Mouse (Mus musculus) heart, embryonic 15.5 days (tissue): ENCODE measurements around the gene Nxt2. TPM values are rescaled to one million over a fixed set of nuclear protein-coding genes. Genes with fewer than 3 reads are reported as not detected.
A peak's percentile ranks its signal among the peaks of the same experiment; 100 is the strongest.

ENCODE experiments used
- ATAC-seq: fragments of 200-750 bp; cut with Nextera tagmentation; replicated peaks from 2 replicates; pipeline ENCODE4 v1.8.0; 2017; ENCODE audit warnings: low read depth, moderate TSS enrichment; ENCODE audit not compliant: insufficient number of reproducible peaks, insufficient read depth, low FRiP score
- H3K27ac ChIP-seq: fragments of 300-500 bp; sonication (generic); 2 replicates; pipeline ENCODE4 v1.5.1; 2015; ENCODE audit warnings: mild to moderate bottlenecking, inconsistent platforms
- H3K27me3 ChIP-seq: fragments of 300-500 bp; sonication (generic); 2 replicates; pipeline ENCODE4 v1.6.1; 2015; ENCODE audit warnings: inconsistent platforms
- H3K36me3 ChIP-seq: fragments of 300-500 bp; sonication (generic); 2 replicates; pipeline ENCODE4 v1.6.1; 2015; ENCODE audit warnings: mild to moderate bottlenecking, inconsistent platforms
- H3K4me1 ChIP-seq: fragments of 300-500 bp; sonication (generic); replicated peaks from 2 replicates; pipeline ENCODE4 v1.6.1; 2015; ENCODE audit warnings: inconsistent platforms
- H3K4me2 ChIP-seq: fragments of 300-500 bp; sonication (generic); 2 replicates; pipeline ENCODE4 v1.6.1; 2015; ENCODE audit warnings: inconsistent platforms, mild to moderate bottlenecking, moderate library complexity
- H3K4me3 ChIP-seq: fragments of 300-500 bp; sonication (generic); 2 replicates; pipeline ENCODE4 v1.5.1; 2015; ENCODE audit warnings: mild to moderate bottlenecking, inconsistent platforms
- H3K9ac ChIP-seq: fragments of 300-500 bp; sonication (generic); 2 replicates; pipeline ENCODE4 v1.6.1; 2015; ENCODE audit warnings: mild to moderate bottlenecking, inconsistent platforms
- H3K9me3 ChIP-seq: fragments of 300-500 bp; sonication (generic); replicated peaks from 2 replicates; pipeline ENCODE4 v1.6.1; 2016; ENCODE audit warnings: inconsistent platforms
- WGBS: fragments of 180-500 bp; shearing (Covaris S2); methylation state at CpG from one replicate; pipeline ENCODE4 v1.1.7; 2015; ENCODE audit warnings: mixed read lengths; 5-methylcytosine and 5-hydroxymethylcytosine counted together
- polyA plus RNA-seq: library from polyadenylated mRNA; unstranded; fragments of >200 nt; fragmentation: Nextera tagmentation; extraction: Ambion mirVana; gene quantifications from 2 replicates; pipeline ENCODE4 v1.2.1, GENCODE M21; 2015

The Nxt2 gene
- 10.1 and 10.4 TPM in 2 replicates for polyA plus RNA-seq

DNA sequence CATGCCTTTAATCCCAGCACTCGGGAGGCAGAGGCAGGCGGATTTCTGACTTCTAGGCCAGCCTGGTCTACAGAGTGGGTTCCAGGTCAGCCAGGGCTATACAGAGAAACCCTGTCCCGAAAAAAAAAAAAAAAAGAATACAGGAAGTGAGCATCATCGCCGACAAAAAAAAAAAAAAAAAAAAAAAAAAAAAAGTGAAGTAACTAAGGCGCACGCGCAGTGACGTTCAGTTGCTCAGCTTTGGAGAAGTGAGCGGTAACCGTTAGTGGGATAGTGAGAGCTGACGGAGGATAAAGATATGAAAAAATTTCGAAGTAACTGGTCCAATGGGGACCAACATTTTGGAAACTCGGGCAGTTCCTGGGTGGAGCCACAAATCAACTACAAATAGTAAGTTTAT is at the start of gene Nxt2:
Gene Nxt2, plus strand, starts transcription at position 229 of the 400 bp plus-strand sequence.
- H3K9ac ChIP-seq: no peak within 1 kb of the TSS
- H3K36me3 ChIP-seq: no peaks in the 10 kb centered on the region
- no peaks in the 10 kb centered on the region for H3K4me1 ChIP-seq
- peak within 1 kb of the TSS; percentile 62 for H3K4me2 ChIP-seq
- no peak for ATAC-seq
- no peaks in the 10 kb centered on the region for H3K27me3 ChIP-seq
- H3K4me3 ChIP-seq: peak within 1 kb of the TSS; percentile 61
- peak within 1 kb of the TSS; percentile 89; the same call in 1 of the 2 replicates for H3K27ac ChIP-seq
- H3K9me3 ChIP-seq: no peaks in the 10 kb centered on the region
- 86% methylated on average over 13 of the region's 14 CpGs for WGBS

DNA sequence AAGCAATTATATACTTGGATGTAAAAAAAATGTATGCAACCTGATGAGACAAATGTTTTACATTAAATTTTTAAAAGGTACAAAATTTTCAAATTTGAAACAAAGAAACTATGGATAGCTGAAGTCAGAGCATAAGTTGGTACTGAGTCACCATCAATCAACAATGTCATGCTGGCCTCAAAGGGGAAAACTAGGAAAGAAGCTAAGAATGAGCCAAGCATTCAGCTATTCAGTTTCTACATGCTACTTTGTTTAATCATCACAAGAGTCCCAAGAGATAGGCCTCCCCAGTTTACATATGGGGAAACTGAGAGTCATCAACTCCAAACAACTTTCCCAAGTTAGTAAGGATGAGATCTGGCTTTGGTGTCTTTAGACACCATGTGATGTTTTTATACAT is 49.6 kb upstream of the Nxt2 start:
- no peak overlapping the region for H3K4me3 ChIP-seq
- no peak for ATAC-seq
- H3K27ac ChIP-seq: no peak overlapping the region
- H3K27me3 ChIP-seq: no peaks in the 10 kb centered on the region
- H3K9me3 ChIP-seq: no peaks in the 10 kb centered on the region
- H3K36me3 ChIP-seq: no peaks in the 10 kb centered on the region
- H3K4me1 ChIP-seq: no peaks in the 10 kb centered on the region
- H3K9ac ChIP-seq: no peak overlapping the region
- no peak overlapping the region for H3K4me2 ChIP-seq

GRCm38 (mm10) chrX:142182026-142182425 is 44.5 kb upstream of the Nxt2 start:
- no peak for ATAC-seq
- WGBS: 88% methylated on average over 2 of the region's 2 CpGs
- no peak overlapping the region for H3K27ac ChIP-seq

GRCm38 (mm10) chrX:142189023-142189703 is 37.4 kb upstream of the Nxt2 start:
- no peaks in the 10 kb centered on the region for H3K36me3 ChIP-seq
- no peak for ATAC-seq

More at GRCm38 (mm10) chrX:142182026-142182425, 44.5 kb upstream of the Nxt2 start:
- Histone ChIP-seq H3K4me1 (no peaks in the 10 kb centered on the region), H3K9me3 (no peaks in the 10 kb centered on the region), H3K4me3 (no peak overlapping the region), H3K9ac (no peak overlapping the region), H3K36me3 (no peaks in the 10 kb centered on the region), H3K27me3 (no peaks in the 10 kb centered on the region), H3K4me2 (no peak overlapping the region)

DNA sequence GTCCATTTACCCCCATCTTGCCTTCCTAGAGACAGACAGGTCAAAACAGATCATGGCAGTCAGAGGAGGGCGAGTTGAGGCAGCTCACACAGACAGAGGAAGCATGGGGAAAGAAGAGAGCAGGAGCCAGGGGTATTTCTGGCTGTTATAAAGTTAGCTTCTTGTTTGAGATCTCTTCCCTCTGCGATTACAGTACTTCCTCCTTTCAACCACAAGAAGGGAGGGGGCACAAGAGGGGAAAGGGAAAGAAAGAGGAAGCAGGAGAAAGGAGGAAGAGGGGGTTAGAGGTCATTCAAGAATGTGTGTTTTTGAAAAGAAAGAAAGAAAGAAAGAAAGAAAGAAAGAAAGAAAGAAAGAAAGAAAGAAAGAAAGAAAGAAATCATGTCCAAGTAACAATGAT is 36.2 kb upstream of the Nxt2 start:
- Histone ChIP-seq H3K9ac (no peak overlapping the region), H3K4me3 (no peak overlapping the region), H3K27ac (no peak overlapping the region), H3K4me1 (no peaks in the 10 kb centered on the region), H3K36me3 (no peaks in the 10 kb centered on the region), H3K4me2 (no peak overlapping the region), H3K9me3 (no peaks in the 10 kb centered on the region), H3K27me3 (no peaks in the 10 kb centered on the region)
- 52% methylated on average over 2 of the region's 2 CpGs for WGBS
- ATAC-seq: no peak

More at GRCm38 (mm10) chrX:142189023-142189703, 37.4 kb upstream of the Nxt2 start:
- 30% methylated on average over 22 of the region's 22 CpGs for WGBS
- H3K27me3 ChIP-seq: no peaks in the 10 kb centered on the region
- H3K9me3 ChIP-seq: no peaks in the 10 kb centered on the region
- peak overlapping the region; percentile 15; the same call in 1 of the 2 replicates for H3K4me2 ChIP-seq
- H3K4me1 ChIP-seq: no peaks in the 10 kb centered on the region
- no peak overlapping the region for H3K4me3 ChIP-seq
- no peak overlapping the region for H3K9ac ChIP-seq
- H3K27ac ChIP-seq: no peak overlapping the region

GRCm38 (mm10) chrX:142194420-142194819 is 32.1 kb upstream of the Nxt2 start:
- H3K9ac ChIP-seq: no peak overlapping the region
- H3K36me3 ChIP-seq: no peaks in the 10 kb centered on the region
- H3K9me3 ChIP-seq: no peaks in the 10 kb centered on the region
- no peak overlapping the region for H3K4me3 ChIP-seq
- no peak overlapping the region for H3K27ac ChIP-seq
- WGBS: 68% methylated on average over 6 of the region's 6 CpGs
- no peak overlapping the region for H3K4me2 ChIP-seq
- H3K4me1 ChIP-seq: no peaks in the 10 kb centered on the region
- ATAC-seq: no peak
- H3K27me3 ChIP-seq: no peaks in the 10 kb centered on the region

DNA sequence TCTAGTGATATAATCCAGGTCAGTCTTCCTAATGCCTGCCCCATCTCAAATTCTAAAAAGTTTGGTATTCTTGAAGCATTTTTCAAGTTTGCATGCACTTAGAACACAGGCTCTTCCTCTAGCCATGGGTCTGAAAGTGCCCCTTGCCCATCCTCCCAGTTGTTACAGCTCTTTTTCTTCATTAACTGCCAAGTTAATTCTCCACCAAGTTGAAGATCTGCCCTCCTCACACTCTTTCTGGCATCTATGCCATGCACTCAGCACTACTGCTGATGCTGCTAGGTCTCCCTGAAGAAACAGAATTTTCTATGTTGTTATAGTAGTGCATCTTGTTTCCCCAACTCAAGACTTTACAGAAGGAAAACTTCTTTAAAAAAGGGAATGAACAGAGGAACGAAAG is 31.0 kb upstream of the Nxt2 start:
- ATAC-seq: no peak
- Histone ChIP-seq H3K4me3 (no peak overlapping the region), H3K9me3 (no peaks in the 10 kb centered on the region), H3K9ac (no peak overlapping the region), H3K4me1 (no peaks in the 10 kb centered on the region), H3K27me3 (no peaks in the 10 kb centered on the region), H3K27ac (no peak overlapping the region), H3K36me3 (no peaks in the 10 kb centered on the region), H3K4me2 (no peak overlapping the region)
- 62% methylated on average over 1 of the region's 1 CpGs for WGBS

- no peak for ATAC-seq
- no peak within 1 kb of the TSS for H3K27ac ChIP-seq
- no peak within 1 kb of the TSS for H3K4me3 ChIP-seq
- H3K4me1 ChIP-seq: no peaks in the 10 kb centered on the region
- no peaks in the 10 kb centered on the region for H3K9me3 ChIP-seq
- WGBS: 36% methylated on average over 5 of the region's 5 CpGs
- H3K9ac ChIP-seq: no peak within 1 kb of the TSS
- H3K27me3 ChIP-seq: no peaks in the 10 kb centered on the region
- no peak within 1 kb of the TSS for H3K4me2 ChIP-seq
- H3K36me3 ChIP-seq: no peaks in the 10 kb centered on the region
Observed at GRCm38 (mm10) chrX:142196831-142197230, 29.7 kb upstream of the Nxt2 start, which contains the start of gene Gucy2f. Gucy2f (minus strand) TSS chrX:142196931.

DNA sequence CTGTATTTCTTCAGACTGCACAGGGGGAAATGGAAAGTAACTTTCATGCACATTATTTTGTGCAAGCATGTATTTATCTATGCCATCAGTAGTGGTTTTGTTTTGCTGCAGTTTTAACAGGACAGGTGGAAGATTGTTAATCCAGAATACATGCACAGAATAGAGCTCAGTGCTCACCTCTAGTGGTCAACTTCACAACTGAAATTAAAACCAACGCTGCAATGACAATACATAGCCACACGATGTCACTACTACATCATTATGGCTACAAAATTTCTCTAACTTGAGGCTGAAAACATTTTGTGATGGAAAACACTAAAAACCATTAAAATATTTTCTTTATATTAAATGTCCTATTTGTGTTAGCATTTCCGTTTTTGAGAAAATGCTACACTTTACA is 26.3 kb upstream of the Nxt2 start:
- 10% methylated on average over 3 of the region's 3 CpGs for WGBS
- no peaks in the 10 kb centered on the region for H3K36me3 ChIP-seq
- no peak for ATAC-seq
- no peak overlapping the region for H3K4me2 ChIP-seq
- no peaks in the 10 kb centered on the region for H3K9me3 ChIP-seq
- H3K4me1 ChIP-seq: no peaks in the 10 kb centered on the region
- H3K4me3 ChIP-seq: no peak overlapping the region
- H3K9ac ChIP-seq: no peak overlapping the region
- H3K27me3 ChIP-seq: no peaks in the 10 kb centered on the region
- H3K27ac ChIP-seq: no peak overlapping the region

DNA sequence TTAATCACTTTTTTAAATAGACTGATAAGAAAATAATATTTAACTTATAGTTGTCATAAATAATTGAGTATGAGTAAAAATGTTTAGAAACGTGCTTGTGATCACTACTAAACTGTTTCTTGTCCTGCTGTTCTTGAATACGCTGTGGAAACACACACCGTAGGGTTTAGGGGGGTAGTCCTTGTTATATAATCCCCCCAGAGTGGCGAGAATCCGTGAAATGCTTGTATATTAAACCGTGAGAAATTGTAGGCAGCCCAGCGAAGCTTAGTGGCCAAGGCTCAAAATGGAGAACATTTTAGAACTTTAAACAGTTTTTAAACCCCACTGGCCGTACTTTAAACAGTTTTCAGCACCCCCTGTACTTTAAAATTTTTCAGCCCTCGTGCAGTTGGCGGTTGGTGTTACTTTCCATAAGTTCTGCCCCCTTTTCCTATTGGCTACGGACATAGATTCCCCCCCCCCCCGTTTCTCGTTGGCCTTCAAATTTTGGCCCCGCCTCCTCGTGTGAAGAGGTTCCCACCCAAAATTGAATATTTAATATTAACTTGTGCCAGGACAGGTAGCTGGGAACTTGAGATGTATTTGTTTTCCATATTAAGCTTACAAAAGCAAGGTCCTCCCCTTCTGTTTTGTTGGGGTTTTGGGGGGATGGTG is 956 bp downstream of the Nxt2 start:
- Histone ChIP-seq H3K4me3 (peak overlapping the region; percentile 61), H3K4me2 (peak overlapping the region; percentile 62), H3K9ac (no peak overlapping the region), H3K36me3 (no peaks in the 10 kb centered on the region), H3K27ac (peak overlapping the region; percentile 89), H3K9me3 (no peaks in the 10 kb centered on the region), H3K4me1 (no peaks in the 10 kb centered on the region), H3K27me3 (no peaks in the 10 kb centered on the region)
- WGBS: 19% methylated on average over 15 of the region's 15 CpGs
- peak; percentile 62; the same call in 1 of the 2 replicates for ATAC-seq

DNA sequence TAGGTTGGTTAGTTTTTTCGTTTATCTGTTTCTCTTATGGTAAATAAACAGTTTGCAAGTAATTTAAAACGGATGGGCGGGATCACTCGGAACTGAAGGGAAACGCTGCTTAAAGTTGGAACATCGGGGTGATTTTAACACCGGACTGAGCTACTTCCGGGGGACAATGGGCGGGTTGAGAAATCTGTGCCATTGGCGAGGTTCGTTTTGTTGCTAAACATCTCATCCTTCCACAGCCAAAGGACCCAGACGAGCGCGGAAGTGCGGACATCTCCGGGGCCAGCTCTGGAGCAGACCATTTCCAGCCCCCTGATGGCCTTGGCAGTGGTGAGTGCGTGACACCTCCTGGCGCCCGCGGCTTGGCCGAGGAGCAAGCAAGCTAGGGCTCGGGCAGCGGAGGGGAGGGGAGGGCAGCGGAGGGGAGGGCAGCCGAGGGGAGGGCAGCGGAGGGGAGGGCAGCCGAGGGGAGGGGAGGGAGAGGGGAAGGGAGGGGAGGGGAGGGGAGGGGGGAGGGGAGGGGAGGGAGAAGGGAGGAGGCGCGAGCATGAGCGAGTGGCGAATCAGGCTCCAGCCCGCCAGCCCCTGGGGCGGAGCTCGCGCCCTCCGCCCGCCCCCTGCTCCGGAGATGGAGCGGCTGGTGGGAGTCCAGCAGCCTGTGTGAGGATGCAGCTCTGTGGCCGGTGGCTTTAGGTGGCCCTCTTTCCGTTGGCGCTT is 1.6 kb downstream of the Nxt2 start:
- Histone ChIP-seq H3K4me2 (peak overlapping the region; percentile 62), H3K9ac (peak overlapping the region; percentile 51; the same call in 1 of the 2 replicates), H3K4me1 (no peaks in the 10 kb centered on the region), H3K27me3 (no peaks in the 10 kb centered on the region), H3K9me3 (no peaks in the 10 kb centered on the region), H3K27ac (peak overlapping the region; percentile 89), H3K36me3 (no peaks in the 10 kb centered on the region), H3K4me3 (peak overlapping the region; percentile 61)
- 14% methylated on average over 31 of the region's 42 CpGs for WGBS
- peak; percentile 93 for ATAC-seq
